Mouse (Mus musculus) heart, postnatal 14 days (tissue): ENCODE measurements around the gene Tiam1. TPM values are rescaled to one million over a fixed set of nuclear protein-coding genes. Genes with fewer than 3 reads are reported as not detected.

ENCODE experiments used
- DNase-seq, 2 experiments: peaks; one replicate each; pipeline ENCODE4 v3.0.0; 2021 to 2022
- intact Hi-C: fragments of 180-260 bp; cut with DNase I; formaldehyde crosslinking; loops from one replicate; pipeline ENCODE4 v1.15.1; 2025
- total RNA-seq, 2 experiments: library from RNA; stranded (reverse); gene quantifications; 2 replicates each; pipeline ENCODE4 v1.2.3; 2021

Tiam1 gene
- total RNA-seq, 2 experiments from 2014 or later = 6.1 to 7.6 TPM

DNA sequence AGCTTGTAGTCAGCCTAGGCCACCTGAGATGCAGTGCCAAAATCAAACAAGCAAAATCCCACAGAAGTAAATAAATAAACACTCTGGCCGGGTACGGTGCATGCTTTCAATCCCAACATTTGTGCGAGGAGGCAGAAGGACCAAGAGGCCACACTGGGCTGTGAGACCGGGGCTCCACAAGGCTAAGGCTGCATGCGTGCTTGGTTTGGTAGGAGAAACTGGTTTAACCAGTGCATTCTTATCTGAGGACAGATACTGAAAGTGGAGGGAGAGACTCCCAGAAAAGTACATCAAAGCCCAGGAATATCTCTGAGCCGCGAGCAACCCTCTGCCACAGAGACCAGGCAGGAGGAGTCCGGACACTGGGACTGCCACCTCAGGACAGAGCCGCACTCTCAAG, 5.8 kb upstream of the Tiam1 start:
- no peak for DNase-seq
- intact Hi-C loops = no loop called here

DNA sequence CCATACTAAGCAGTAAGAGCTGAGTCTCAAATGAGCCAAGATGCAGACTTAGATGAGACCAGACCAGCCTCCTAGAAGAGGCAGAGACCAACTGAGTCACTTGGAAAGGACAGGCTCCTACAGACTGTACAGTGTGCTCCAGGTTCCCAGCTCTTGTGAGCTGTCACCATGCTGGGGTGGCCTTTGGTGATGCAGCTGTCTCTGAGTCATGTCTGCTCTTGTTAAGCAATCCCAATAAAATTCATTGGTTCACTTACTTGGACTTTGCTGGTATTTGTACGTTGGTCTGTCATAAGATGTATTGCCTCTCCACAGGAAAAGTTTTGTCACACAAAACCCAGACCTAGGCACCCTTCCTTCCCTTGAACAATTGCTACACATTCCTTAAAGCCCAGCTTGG, 1.7 kb upstream of the Tiam1 start:
- intact Hi-C loops = no loop called here
- DNase-seq = no peak

GRCm38 (mm10) chr16:90144541-90144940, 972 bp upstream of the Tiam1 start:
- intact Hi-C loops = loop anchor here (5.0 kb wide), 1 partner anchor 72 kb away; no protein-coding TSS in a partner anchor
- DNase-seq = no peak

GRCm38 (mm10) chr16:90143416-90143759, 181 bp downstream of the Tiam1 start:
- intact Hi-C loops = loop anchor here (5.0 kb wide), 1 partner anchor 71 kb away; no protein-coding TSS in a partner anchor

GRCm38 (mm10) chr16:90142574-90143415, 774 bp downstream of the Tiam1 start:
- peak; percentile 26 to 42 for DNase-seq
- intact Hi-C loops = loop anchor here (5.0 kb wide), 1 partner anchor 70 kb away; no protein-coding TSS in a partner anchor

More at GRCm38 (mm10) chr16:90143416-90143759, 181 bp downstream of the Tiam1 start:
- no peak for DNase-seq

DNA sequence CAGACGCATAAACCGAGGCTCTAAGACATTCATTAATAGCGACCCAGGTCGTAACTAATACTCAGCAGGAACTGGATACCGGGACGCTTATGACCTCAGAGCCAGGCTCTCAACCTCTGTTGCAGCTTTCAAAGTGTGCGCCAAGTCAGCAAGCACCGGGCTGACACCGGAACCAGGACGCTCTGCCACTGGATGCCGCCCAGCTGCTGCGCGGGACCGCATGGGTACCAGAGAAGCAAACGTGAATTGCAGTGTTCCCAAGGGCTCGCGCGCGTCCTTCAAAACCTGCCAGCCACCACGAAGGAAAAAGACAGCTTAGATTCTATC, 1.4 kb downstream of the Tiam1 start:
- intact Hi-C loops = loop anchor here (5.0 kb wide), 1 partner anchor 70 kb away; no protein-coding TSS in a partner anchor
- peak; percentile 12 to 22 for DNase-seq

DNA sequence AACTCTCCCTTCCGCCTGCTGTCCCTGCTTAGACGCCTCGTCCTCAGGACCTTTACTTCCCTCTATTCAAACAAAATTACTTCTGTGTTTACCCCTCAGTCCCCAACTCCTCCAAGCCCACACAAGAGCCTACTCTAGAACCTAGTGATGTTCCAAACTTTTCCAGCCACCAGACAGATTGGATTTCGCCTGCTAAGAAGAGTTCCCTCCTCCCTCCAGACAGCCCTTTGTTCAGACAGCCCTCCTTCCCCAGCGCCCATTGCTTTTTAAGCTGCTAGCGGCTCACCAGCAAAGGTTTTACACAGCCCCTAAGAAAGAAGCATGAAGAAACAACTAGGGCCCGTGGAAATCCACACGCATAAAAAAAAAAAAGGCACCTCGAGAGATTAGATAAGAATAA, 2.0 kb downstream of the Tiam1 start:
- intact Hi-C loops = loop anchor here (5.0 kb wide), 1 partner anchor 69 kb away; no protein-coding TSS in a partner anchor
- DNase-seq = no peak

DNA sequence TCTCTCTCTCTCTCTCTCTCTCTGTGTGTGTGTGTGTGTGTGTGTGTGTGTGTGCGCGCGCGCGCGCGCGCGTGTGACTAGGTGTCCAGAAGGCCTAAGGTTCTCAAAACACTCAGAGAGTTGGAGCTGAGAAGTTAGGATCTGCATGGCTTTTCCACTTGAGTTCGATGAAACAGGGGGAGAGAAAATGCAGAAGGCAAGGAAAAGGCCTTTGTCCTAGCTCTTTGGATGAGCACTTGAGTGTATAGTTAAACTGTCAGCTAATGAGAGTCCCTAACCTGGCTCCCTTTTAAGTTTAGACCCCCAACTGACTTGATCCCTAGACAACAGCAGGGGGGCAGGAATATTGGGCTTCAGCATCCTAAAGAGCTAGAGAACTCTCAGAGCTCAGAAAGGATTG, 3.0 kb downstream of the Tiam1 start:
- DNase-seq = no peak

DNA sequence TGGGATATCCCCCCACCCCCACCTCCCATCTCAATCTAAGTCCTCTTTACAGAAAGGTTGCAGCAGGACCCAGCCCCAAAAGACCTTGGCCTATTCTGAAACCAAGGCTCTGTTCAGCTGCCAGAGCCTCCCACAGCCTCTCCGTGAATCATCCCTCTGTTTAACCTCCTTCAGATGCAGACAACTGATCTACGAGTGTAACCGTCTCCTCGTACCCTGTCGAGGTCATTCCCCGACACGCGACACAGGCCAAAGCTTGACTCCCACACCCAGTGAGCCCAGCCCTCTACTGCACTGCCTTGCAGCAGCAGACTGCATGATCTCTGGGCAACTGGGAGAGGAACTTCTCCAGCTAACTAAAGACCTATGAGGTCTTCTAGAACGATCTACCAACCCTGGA, 3.9 kb downstream of the Tiam1 start:
- intact Hi-C loops = loop anchor here (5.0 kb wide), 1 partner anchor 67 kb away; no protein-coding TSS in a partner anchor
- no peak for DNase-seq

More for the DNA sequence above, 3.0 kb downstream of the Tiam1 start:
- intact Hi-C loops = loop anchor here (5.0 kb wide), 1 partner anchor 68 kb away; no protein-coding TSS in a partner anchor

DNA sequence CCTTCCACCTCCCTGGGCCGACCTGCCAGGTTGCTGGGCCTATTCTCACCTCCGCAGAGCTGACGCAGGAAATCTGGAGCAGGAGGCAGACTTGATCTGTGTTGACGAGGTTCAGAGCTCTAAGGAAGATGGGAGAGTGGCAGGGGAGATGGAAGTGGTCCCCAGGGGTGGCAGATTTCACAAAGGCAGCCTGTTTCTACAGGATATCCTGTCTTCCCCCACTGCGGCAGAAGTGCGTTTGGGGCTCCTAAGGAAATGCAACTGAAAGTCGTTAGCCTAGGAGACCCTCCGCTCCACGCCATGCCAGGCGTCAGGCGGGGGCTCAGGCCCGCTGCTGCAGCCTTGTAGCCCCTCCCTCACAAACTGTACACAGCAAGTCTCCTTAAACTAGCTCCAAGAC, 5.4 kb downstream of the Tiam1 start:
- intact Hi-C loops = no loop called here
- no peak for DNase-seq

GRCm38 (mm10) chr16:90137175-90137574, 6.4 kb downstream of the Tiam1 start:
- no peak for DNase-seq

GRCm38 (mm10) chr16:90135580-90135979, 8.0 kb downstream of the Tiam1 start:
- intact Hi-C loops = no loop called here
- no peak for DNase-seq

More at GRCm38 (mm10) chr16:90137175-90137574, 6.4 kb downstream of the Tiam1 start:
- intact Hi-C loops = no loop called here

- DNase-seq = no peak
- intact Hi-C loops = no loop called here
Observed at GRCm38 (mm10) chr16:90134351-90134750, 9.2 kb downstream of the Tiam1 start.

DNA sequence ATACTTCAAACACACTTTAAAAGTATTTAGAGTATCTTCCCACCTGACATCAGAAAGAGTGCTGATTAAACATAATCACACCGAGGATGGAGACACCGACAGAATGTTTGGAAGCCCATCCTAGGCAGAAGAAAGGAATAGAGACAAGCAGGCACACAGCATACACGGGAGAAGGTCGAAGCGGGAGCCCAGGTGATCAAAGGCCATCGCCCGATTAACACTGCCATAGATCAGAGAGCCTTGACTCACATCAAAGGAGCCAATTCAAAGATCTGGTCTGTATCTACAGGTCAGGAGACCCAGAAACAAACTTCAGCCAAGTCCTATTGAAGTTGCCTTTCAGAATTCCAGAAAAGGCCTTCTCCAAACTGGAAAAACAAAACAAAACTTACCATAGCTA, 10.8 kb downstream of the Tiam1 start:
- no peak for DNase-seq
- intact Hi-C loops = no loop called here

- intact Hi-C loops = no loop called here
- no peak for DNase-seq
Observed at GRCm38 (mm10) chr16:90132331-90132730, 11.2 kb downstream of the Tiam1 start.

GRCm38 (mm10) chr16:90128817-90129587, 14.6 kb downstream of the Tiam1 start:
- intact Hi-C loops = no loop called here
- no peak for DNase-seq

DNA sequence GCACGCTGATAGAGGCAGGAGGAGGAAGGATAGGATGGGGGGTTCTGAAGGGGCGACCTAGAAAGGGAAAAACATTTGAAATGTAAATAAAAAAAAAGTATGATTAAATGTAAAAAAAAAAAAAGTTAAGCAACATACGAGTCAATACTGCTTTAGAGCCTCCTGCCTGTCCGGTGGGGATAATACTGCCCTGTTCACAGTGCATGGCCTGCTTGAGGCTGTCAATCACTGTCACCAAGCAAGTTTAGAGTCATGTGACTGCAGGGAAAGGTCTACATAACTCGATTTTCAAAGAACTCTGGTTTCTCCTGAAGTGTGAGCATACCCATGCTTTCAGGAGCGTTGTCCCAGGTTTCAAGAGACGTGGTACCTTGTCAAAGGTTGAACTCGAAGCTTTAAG, 15.2 kb downstream of the Tiam1 start:
- DNase-seq = no peak
- intact Hi-C loops = no loop called here

- DNase-seq = no peak
- intact Hi-C loops = no loop called here
Observed at GRCm38 (mm10) chr16:90125318-90126314, 18.0 kb downstream of the Tiam1 start.

GRCm38 (mm10) chr16:90123091-90123490, 20.5 kb downstream of the Tiam1 start:
- intact Hi-C loops = no loop called here
- no peak for DNase-seq

- no peak for DNase-seq
- intact Hi-C loops = no loop called here
Observed at GRCm38 (mm10) chr16:90122439-90122838, 21.1 kb downstream of the Tiam1 start.
